Mouse (Mus musculus): ENCODE data around the gene Rasl10a. TPM values are rescaled to one million over a fixed set of nuclear protein-coding genes. Genes with fewer than 3 reads are reported as not detected.

Gene Rasl10a
- polyA plus RNA-seq, 1 experiment: 1.2 TPM

DNA sequence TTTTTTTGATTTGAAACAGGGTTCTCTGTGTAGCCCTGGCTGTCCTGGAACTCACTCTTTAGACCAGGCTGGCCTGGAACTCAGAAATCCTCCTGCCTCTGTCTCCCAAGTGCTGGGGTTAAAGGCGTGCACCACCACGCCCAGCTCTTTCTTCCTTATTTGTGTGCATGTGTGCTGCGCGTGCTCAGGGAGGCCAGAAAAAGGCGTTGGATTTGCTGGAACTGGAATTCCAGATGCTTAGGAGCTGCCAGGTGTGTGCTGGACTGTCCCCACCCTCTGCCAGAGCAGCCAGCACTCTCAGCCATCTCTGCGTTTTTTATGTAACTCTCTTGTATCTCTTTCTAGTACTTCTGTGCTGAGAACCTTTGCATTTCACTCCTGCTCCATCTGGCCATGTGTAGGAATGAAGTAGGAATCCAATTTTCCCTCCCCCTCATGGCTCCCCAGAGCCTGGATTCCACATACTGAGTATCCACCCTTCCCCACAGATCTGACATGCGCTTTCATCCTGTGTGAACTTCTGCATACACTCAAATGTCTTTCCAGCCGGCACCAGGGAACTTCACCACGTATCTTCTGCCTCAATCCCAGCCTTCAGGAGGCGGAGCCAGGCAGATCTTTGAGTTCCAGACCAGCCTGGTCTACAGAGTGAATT is 5.6 kb upstream of the Rasl10a start:
- 63% methylated on average over 10 of the region's 10 CpGs for WGBS
- H3K4me1 ChIP-seq (ENCODE audit: control insufficient read depth, insufficient read depth, insufficient read length, low read length): peaks cover 4% of the 10 kb centered on the region
- peaks cover under 1% of the 10 kb centered on the region; the same call in 1 of the 2 replicates for H3K27me3 ChIP-seq (ENCODE audit: control insufficient read depth, insufficient read depth, low read length)
- H3K27ac ChIP-seq (ENCODE audit: insufficient read depth, low read depth, low read length): no peak overlapping the region
- no peaks in the 10 kb centered on the region for H3K36me3 ChIP-seq (ENCODE audit: control insufficient read depth, insufficient read depth, low read length)
- no peak overlapping the region for H3K4me3 ChIP-seq (ENCODE audit: low read depth, low read length)
- no peak for TF ChIP-seq CTCF (IDR thresholded peaks at IDR 0.05; ENCODE audit: extremely low read depth, insufficient read length, insufficient replicate concordance, low read depth, low read length)
- no peak for TF ChIP-seq POLR2A (IDR thresholded peaks at IDR 0.05; ENCODE audit: low read depth, low read length)

DNA sequence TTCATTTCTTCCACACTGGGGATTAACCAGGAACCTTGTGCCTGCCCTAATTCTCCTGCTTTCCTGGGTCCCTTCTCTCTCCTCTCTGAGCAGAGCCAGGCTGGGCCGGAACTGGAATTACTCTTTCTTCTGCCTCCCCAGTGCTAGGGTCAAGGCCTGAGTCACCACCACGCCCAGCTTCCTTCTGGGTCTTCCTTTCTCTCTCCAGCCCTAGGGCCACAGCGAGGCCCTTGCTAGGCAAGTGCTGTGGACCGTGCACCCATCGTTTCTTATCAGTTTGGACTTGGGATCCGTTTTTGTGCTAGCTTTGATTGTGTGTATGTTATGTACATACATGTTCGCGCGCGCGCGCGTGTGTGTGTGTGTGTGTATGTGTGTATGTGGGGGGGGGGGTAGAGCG is 3.8 kb upstream of the Rasl10a start:
- peaks cover 11% of the 10 kb centered on the region for H3K4me1 ChIP-seq (ENCODE audit: control insufficient read depth, insufficient read depth, insufficient read length, low read length)
- no peak overlapping the region for H3K4me3 ChIP-seq (ENCODE audit: low read depth, low read length)
- no peak overlapping the region for H3K27ac ChIP-seq (ENCODE audit: insufficient read depth, low read depth, low read length)
- peaks cover 15% of the 10 kb centered on the region for H3K27me3 ChIP-seq (ENCODE audit: control insufficient read depth, insufficient read depth, low read length)
- TF ChIP-seq CTCF (IDR thresholded peaks at IDR 0.05; ENCODE audit: extremely low read depth, insufficient read length, insufficient replicate concordance, low read depth, low read length) (no peak), POLR2A (IDR thresholded peaks at IDR 0.05; ENCODE audit: low read depth, low read length) (no peak)
- 61% methylated on average over 14 of the region's 14 CpGs for WGBS
- H3K36me3 ChIP-seq (ENCODE audit: control insufficient read depth, insufficient read depth, low read length): no peaks in the 10 kb centered on the region

DNA sequence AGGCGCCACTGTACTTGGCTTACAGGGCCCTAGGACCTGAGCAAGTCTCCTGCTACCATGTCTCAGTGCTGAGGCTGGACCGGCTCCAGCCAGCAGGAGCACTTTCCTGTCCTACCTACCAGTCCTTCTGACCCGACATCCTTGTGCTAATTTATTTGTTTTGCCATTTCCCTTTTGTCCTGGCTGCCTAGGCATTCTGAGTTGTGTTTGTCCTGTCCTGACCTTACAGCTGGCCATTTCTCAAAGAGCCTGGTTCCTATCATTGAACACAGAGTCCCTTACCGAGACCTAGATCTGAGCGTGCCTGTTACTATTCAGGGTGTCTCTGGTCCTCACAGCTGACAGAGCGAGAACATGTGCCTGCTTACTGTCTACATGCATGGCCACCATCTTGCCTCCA is 3.1 kb upstream of the Rasl10a start:
- Histone ChIP-seq H3K4me1 (ENCODE audit: control insufficient read depth, insufficient read depth, insufficient read length, low read length) (peaks cover 15% of the 10 kb centered on the region), H3K36me3 (ENCODE audit: control insufficient read depth, insufficient read depth, low read length) (no peaks in the 10 kb centered on the region), H3K27me3 (ENCODE audit: control insufficient read depth, insufficient read depth, low read length) (peaks cover 17% of the 10 kb centered on the region), H3K4me3 (ENCODE audit: low read depth, low read length) (no peak overlapping the region), H3K27ac (ENCODE audit: insufficient read depth, low read depth, low read length) (no peak overlapping the region)
- TF ChIP-seq CTCF (IDR thresholded peaks at IDR 0.05; ENCODE audit: extremely low read depth, insufficient read length, insufficient replicate concordance, low read depth, low read length) (no peak), POLR2A (IDR thresholded peaks at IDR 0.05; ENCODE audit: low read depth, low read length) (no peak)
- 81% methylated on average over 6 of the region's 6 CpGs for WGBS

DNA sequence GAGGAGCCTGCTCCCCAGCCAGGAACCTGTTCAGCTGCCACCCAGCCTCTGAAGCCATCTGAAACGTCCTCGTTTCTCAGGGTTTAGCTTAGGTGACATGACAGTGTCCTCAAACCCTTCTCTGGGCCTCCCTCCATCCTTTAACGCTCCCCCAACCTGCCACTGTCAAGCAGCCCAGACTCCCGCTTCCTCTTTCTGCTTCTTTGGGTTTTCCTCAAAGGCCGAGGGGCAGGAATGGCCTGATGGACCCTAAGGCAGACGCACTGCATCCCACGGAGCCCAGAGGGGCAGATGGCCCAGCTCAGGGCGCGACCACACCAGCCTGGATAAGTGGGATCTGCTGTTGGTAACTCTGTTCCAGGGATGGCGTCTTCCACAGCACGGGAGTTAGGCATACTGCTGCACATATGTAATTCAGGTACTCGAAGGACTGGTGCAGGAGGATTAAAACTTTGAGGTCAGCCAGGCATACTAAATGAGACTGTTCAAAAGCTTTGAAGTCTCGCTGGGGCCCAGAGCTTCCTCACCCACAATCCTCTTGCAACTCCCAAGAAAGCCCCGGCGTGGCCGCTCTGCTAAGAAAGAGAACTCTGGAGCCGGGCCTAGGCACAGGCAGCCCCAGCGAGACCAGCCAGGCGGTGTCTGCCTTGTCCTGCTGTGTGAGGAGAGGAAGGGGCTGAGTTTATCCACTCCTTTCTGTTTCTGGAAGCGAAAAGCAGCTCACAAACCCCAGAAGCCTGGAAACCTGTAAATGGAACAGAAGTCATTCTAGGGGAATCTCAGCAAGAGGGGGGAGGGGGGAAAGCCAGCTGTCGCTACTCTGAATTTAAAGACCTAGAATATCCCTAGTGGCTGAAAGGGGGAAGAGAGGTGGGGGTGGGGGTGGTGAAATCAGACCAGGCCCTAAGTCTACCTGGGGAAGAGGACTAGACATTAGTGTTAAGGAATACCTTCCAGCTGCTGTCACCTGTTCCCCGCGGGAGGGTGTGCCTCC is 1.7 kb upstream of the Rasl10a start:
- Histone ChIP-seq H3K36me3 (ENCODE audit: control insufficient read depth, insufficient read depth, low read length) (peaks cover 6% of the 10 kb centered on the region; the same call in 1 of the 2 replicates), H3K4me3 (ENCODE audit: low read depth, low read length) (no peak overlapping the region), H3K27ac (ENCODE audit: insufficient read depth, low read depth, low read length) (no peak overlapping the region), H3K4me1 (ENCODE audit: control insufficient read depth, insufficient read depth, insufficient read length, low read length) (peaks cover 22% of the 10 kb centered on the region), H3K27me3 (ENCODE audit: control insufficient read depth, insufficient read depth, low read length) (peaks cover 17% of the 10 kb centered on the region)
- WGBS: 78% methylated on average over 23 of the region's 23 CpGs
- TF ChIP-seq CTCF (IDR thresholded peaks at IDR 0.05; ENCODE audit: extremely low read depth, insufficient read length, insufficient replicate concordance, low read depth, low read length) (no peak), POLR2A (IDR thresholded peaks at IDR 0.05; ENCODE audit: low read depth, low read length) (no peak)

DNA sequence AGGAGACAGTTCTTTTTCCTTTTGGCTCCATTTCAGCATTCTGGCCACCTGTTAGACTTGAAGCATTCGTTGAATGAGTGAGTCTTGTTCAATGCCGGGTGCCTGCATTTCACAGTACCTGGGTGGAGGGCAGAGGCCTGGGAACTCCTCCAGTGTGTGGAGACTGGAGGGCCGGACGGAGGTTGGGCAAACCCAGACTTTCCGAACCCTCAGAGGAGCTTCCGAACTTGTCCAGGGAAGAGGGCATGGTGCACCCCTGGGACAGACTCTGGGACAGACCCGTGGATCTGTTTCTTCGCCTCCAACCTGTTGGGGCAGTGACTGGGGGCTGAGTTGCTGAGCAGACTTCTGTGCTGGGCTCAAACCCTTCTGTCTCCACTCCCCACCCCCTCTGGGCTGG is 864 bp upstream of the Rasl10a start:
- no peak overlapping the region for H3K4me3 ChIP-seq (ENCODE audit: low read depth, low read length)
- peaks cover 17% of the 10 kb centered on the region for H3K27me3 ChIP-seq (ENCODE audit: control insufficient read depth, insufficient read depth, low read length)
- H3K36me3 ChIP-seq (ENCODE audit: control insufficient read depth, insufficient read depth, low read length): peaks cover 6% of the 10 kb centered on the region; the same call in 1 of the 2 replicates
- peaks cover 26% of the 10 kb centered on the region for H3K4me1 ChIP-seq (ENCODE audit: control insufficient read depth, insufficient read depth, insufficient read length, low read length)
- TF ChIP-seq CTCF (IDR thresholded peaks at IDR 0.05; ENCODE audit: extremely low read depth, insufficient read length, insufficient replicate concordance, low read depth, low read length): no peak
- TF ChIP-seq POLR2A (IDR thresholded peaks at IDR 0.05; ENCODE audit: low read depth, low read length): no peak
- H3K27ac ChIP-seq (ENCODE audit: insufficient read depth, low read depth, low read length): no peak overlapping the region
- WGBS: 67% methylated on average over 8 of the region's 8 CpGs

DNA sequence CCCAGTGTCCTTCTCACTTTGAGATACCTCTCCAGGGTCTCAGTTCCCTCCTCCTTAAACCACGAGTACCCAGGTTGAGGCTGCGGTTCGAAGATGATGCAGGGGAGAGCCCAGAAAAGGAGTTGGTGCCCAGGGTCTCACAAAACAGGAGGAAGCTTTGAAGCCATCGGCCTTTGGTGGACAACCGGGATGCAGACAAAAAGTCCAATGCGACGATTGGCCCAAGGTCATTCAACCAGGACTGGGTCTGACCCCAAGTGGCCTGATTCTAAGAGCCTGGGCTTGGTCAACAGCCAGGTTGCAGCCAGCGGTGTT is 430 bp upstream of the Rasl10a start:
- no peak for TF ChIP-seq POLR2A (IDR thresholded peaks at IDR 0.05; ENCODE audit: low read depth, low read length)
- TF ChIP-seq CTCF (IDR thresholded peaks at IDR 0.05; ENCODE audit: extremely low read depth, insufficient read length, insufficient replicate concordance, low read depth, low read length): no peak
- H3K36me3 ChIP-seq (ENCODE audit: control insufficient read depth, insufficient read depth, low read length): peaks cover 6% of the 10 kb centered on the region; the same call in 1 of the 2 replicates
- no peak overlapping the region for H3K27ac ChIP-seq (ENCODE audit: insufficient read depth, low read depth, low read length)
- WGBS: 37% methylated on average over 8 of the region's 8 CpGs
- peak overlapping the region; percentile 60 for H3K4me3 ChIP-seq (ENCODE audit: low read depth, low read length)
- H3K4me1 ChIP-seq (ENCODE audit: control insufficient read depth, insufficient read depth, insufficient read length, low read length): peaks cover 31% of the 10 kb centered on the region
- peaks cover 17% of the 10 kb centered on the region for H3K27me3 ChIP-seq (ENCODE audit: control insufficient read depth, insufficient read depth, low read length)

DNA sequence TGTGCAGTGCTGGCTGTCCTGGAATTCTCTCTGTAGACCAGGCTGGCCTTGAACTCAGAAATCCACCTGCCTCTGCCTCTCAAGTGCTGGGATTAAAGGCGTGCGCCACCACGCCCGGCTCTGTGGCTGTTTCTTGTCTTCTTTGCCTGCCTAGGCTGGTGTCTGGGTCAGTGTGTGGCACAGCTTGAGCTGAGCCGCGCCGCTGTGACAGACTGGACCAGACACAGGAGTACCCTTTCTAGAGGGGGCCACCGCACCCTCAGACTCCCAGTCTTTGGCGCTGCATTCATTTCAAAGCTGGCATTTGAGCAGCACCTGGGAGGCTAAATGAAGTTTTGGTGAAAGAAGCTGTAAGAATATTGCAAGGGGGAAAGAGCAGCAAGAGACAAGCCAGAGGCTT is 855 bp downstream of the Rasl10a start:
- no peak overlapping the region for H3K4me3 ChIP-seq (ENCODE audit: low read depth, low read length)
- TF ChIP-seq CTCF (IDR thresholded peaks at IDR 0.05; ENCODE audit: extremely low read depth, insufficient read length, insufficient replicate concordance, low read depth, low read length) (no peak), POLR2A (IDR thresholded peaks at IDR 0.05; ENCODE audit: low read depth, low read length) (no peak)
- H3K4me1 ChIP-seq (ENCODE audit: control insufficient read depth, insufficient read depth, insufficient read length, low read length): peaks cover 36% of the 10 kb centered on the region
- H3K36me3 ChIP-seq (ENCODE audit: control insufficient read depth, insufficient read depth, low read length): peaks cover 6% of the 10 kb centered on the region; the same call in 1 of the 2 replicates
- 36% methylated on average over 9 of the region's 9 CpGs for WGBS
- peaks cover 17% of the 10 kb centered on the region for H3K27me3 ChIP-seq (ENCODE audit: control insufficient read depth, insufficient read depth, low read length)
- no peak overlapping the region for H3K27ac ChIP-seq (ENCODE audit: insufficient read depth, low read depth, low read length)

All from small intestine, adult 2 months (tissue).